Mouse (Mus musculus): ENCODE data around the gene Gm4778.

- TF ChIP-seq CTCF (IDR thresholded peaks at IDR 0.05; ENCODE audit: low read depth) (no peak), EP300 (IDR thresholded peaks at IDR 0.05; ENCODE audit: low read depth) (no peak)
Observed at GRCm38 (mm10) chr3:94275991-94276390, 12.2 kb downstream of the Gm4778 start.
